Mouse (Mus musculus) CH12.LX (cell line): ENCODE data around the gene Ciao2a. TPM values are rescaled to one million over a fixed set of nuclear protein-coding genes. Genes with fewer than 3 reads are reported as not detected.

Experiments
- DNase-seq: peaks from one replicate; pipeline ENCODE4 v3.0.0-alpha.2; 2013; ENCODE audit errors: extremely low read depth
- H3K27ac ChIP-seq: 2 replicates; pipeline ENCODE4 v1.5.1; 2012; ENCODE audit warnings: low read depth, mild to moderate bottlenecking, control low read depth, moderate library complexity; ENCODE audit not compliant: insufficient read depth
- H3K27me3 ChIP-seq: replicated peaks from 2 replicates; pipeline ENCODE3; 2012; ENCODE audit warnings: inconsistent platforms
- H3K36me3 ChIP-seq, 2 experiments: replicated peaks in 1 of 2; 2 replicates each; pipeline versions ENCODE3 to v1.6.1; 2012; ENCODE audit warnings: inconsistent platforms in 1 of 2, low read length in 1 of 2, mild to moderate bottlenecking in 1 of 2, mixed read lengths in 1 of 2, moderate library complexity in 1 of 2; ENCODE audit not compliant: control insufficient read depth in 1 of 2, insufficient read depth in 1 of 2
- H3K4me1 ChIP-seq, 2 experiments: 2 replicates each; pipeline ENCODE4 v1.6.1; 2012; ENCODE audit warnings: inconsistent platforms in 1 of 2, moderate library complexity in 1 of 2; ENCODE audit not compliant: insufficient read depth in 2 of 2, control insufficient read depth in 1 of 2
- H3K4me2 ChIP-seq: 2 replicates; pipeline ENCODE4 v1.6.1; 2012; ENCODE audit warnings: low read depth, mild to moderate bottlenecking, control low read depth; ENCODE audit not compliant: poor library complexity, insufficient read depth, severe bottlenecking
- H3K4me3 ChIP-seq, 3 experiments: fragments of 150-350 bp in 1 of 3; sonication (generic) in 1 of 3; replicated peaks in 1 of 3; 2 replicates each; pipeline versions ENCODE3 to v1.5.1; 2011 to 2012; ENCODE audit warnings: low read depth in 2 of 3, low read length in 2 of 3, mild to moderate bottlenecking in 2 of 3, moderate library complexity in 2 of 3, control low read depth in 1 of 3, improper control_type of control experiment in 1 of 3, inconsistent platforms in 1 of 3, mixed read lengths in 1 of 3; ENCODE audit not compliant: poor library complexity in 1 of 3
- H3K79me2 ChIP-seq: replicated peaks from 2 replicates; pipeline ENCODE4 v1.6.1; 2012; ENCODE audit warnings: mild to moderate bottlenecking, moderate library complexity; ENCODE audit not compliant: control insufficient read depth, poor library complexity, insufficient read depth, severe bottlenecking; ENCODE audit errors: extremely low read depth
- H3K9ac ChIP-seq: 2 replicates; pipeline ENCODE4 v1.6.1; 2012; ENCODE audit warnings: low read depth, mild to moderate bottlenecking, control low read depth, moderate library complexity; ENCODE audit not compliant: insufficient read depth
- H3K9me3 ChIP-seq: replicated peaks from 2 replicates; pipeline ENCODE3; 2012; ENCODE audit warnings: low read length, inconsistent platforms, mixed read lengths
- CHD2 ChIP-seq: IDR thresholded peaks from 2 replicates; pipeline ENCODE4 v1.6.1; 2011; ENCODE audit warnings: low read length, improper control_type of control experiment
- E2F4 ChIP-seq: IDR thresholded peaks from 2 replicates; pipeline ENCODE4 v1.6.1; 2011; ENCODE audit warnings: low read depth, low read length, improper control_type of control experiment; ENCODE audit not compliant: insufficient replicate concordance
- ETS1 ChIP-seq: conservative IDR thresholded peaks from 2 replicates; pipeline ENCODE4 v1.6.1; 2012; ENCODE audit warnings: low read depth, mild to moderate bottlenecking, inconsistent platforms, low read length, improper control_type of control experiment, moderate library complexity
- HCFC1 ChIP-seq: IDR thresholded peaks from 2 replicates; pipeline ENCODE4 v1.6.1; 2012; ENCODE audit warnings: low read depth, mild to moderate bottlenecking, inconsistent platforms, low read length, improper control_type of control experiment
- MAFK ChIP-seq: IDR thresholded peaks from 2 replicates; pipeline ENCODE4 v1.6.1; 2011; ENCODE audit warnings: low read length, improper control_type of control experiment; ENCODE audit not compliant: insufficient replicate concordance
- NELFE ChIP-seq: IDR thresholded peaks from 2 replicates; pipeline ENCODE4 v1.6.1; 2011; ENCODE audit warnings: low read depth, low read length, improper control_type of control experiment
- NRF1 ChIP-seq: IDR thresholded peaks from 2 replicates; pipeline ENCODE4 v1.6.1; 2014; ENCODE audit warnings: low read depth, mild to moderate bottlenecking, inconsistent platforms, low read length, improper control_type of control experiment, moderate library complexity
- POLR2AphosphoS2 ChIP-seq: IDR thresholded peaks from 2 replicates; pipeline ENCODE4 v1.6.1; 2011; ENCODE audit warnings: low read depth, low read length, improper control_type of control experiment
- USF2 ChIP-seq: conservative IDR thresholded peaks from 2 replicates; pipeline ENCODE4 v1.6.1; 2011; ENCODE audit warnings: low read depth, low read length, improper control_type of control experiment
- ZNF384 ChIP-seq: IDR thresholded peaks from 2 replicates; pipeline ENCODE4 v1.6.1; 2012; ENCODE audit warnings: low read depth, low read length, improper control_type of control experiment, inconsistent platforms
- dilution Hi-C: fragments of 300-500 bp; cut with MboI; formaldehyde crosslinking; loops from 2 replicates; pipeline ENCODE4 v1.14.3; 2020; ENCODE audit warnings: low sequenced_read_pairs; ENCODE audit not compliant: extremely low pct_unique_long_range_greater_than_20kb, extremely low pct_ligation_motif_present
- in situ Hi-C: fragments of 300-500 bp; cut with MboI; formaldehyde crosslinking; loops from 3 replicates; pipeline ENCODE4 v1.14.3; 2019; ENCODE audit warnings: low sequenced_read_pairs, low pct_ligation_motif_present, low pct_unique_long_range_greater_than_20kb, mixed read lengths
- polyA plus RNA-seq: library from polyadenylated mRNA; unstranded; fragments of >175 nt; gene quantifications from 2 replicates; pipeline ENCODE4 v1.2.1, GENCODE M21; 2012; ENCODE audit warnings: low read depth; ENCODE audit not compliant: insufficient read length
- total RNA-seq, 2 experiments: library from RNA; depleted of rRNA; stranded (reverse); fragments of 300-350 nt in 1 of 2; fragments of >200 nt in 1 of 2; gene quantifications; 2 replicates each; pipeline ENCODE4 v1.2.3; 2012 to 2014

Gene Ciao2a
- total and polyA plus RNA-seq, 3 experiments, result 144 to 359 (median 197) TPM

DNA sequence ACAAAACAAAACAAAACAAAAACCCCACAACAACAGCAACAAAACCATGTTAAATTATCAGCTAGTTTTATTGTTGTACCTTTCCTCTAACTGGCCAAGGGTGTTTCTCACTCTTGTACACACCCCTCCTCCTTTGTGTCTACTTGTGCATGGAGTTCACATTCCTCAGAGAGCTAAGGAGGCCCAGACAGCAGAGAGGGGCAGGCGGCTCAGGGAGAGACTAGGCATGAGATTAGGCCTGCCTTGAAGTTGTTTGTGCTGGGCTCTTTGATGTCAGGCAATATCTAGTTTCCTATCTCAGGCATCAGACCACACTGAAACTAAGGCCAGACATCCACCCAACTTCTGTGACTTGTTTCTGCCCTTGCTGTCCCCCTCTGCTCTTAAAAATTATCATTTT is 41.8 kb downstream of the Ciao2a start:
- Histone ChIP-seq H3K9ac (no peak overlapping the region), H3K27ac (no peak overlapping the region), H3K9me3 (no peaks in the 10 kb centered on the region), H3K4me3 (no peak overlapping the region), H3K36me3 (peaks cover 11 to 79% of the 10 kb centered on the region in 2 experiments), H3K4me2 (no peak overlapping the region), H3K79me2 (no peaks in the 10 kb centered on the region), H3K4me1 (peaks cover 0 to 39% of the 10 kb centered on the region in 2 experiments; a peak in 2 of 4 replicates), H3K27me3 (no peaks in the 10 kb centered on the region)
- no peak for TF ChIP-seq ETS1
- dilution Hi-C loops (no loop called here), in situ Hi-C loops (loop anchor here (25.0 kb wide), 1 partner anchor 244 kb away; no protein-coding TSS in a partner anchor)
- DNase-seq, result no peak

DNA sequence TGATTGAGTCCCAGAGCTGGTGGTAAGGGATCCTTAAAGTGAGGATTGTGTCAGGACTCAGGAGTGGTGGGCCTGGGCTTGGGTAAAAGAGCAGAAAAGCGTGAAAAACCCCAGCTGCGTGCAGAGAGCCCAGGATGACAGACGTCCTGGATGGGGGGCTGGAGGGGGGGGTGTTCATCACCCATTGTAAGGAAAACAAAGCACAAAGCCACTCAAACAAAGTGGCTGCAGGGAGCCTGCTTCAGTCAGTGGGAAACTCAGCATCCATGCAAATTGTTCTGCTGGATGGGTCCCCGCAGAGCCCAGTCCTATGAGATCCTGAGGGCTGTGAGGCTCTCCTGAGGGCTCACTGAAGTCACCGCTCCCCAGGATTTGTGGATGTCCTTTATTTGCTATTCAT is 44.1 kb downstream of the Ciao2a start:
- Histone ChIP-seq H3K4me2 (no peak overlapping the region), H3K4me1 (peaks cover 0 to 45% of the 10 kb centered on the region in 2 experiments; a peak in 2 of 4 replicates)
- TF ChIP-seq NRF1, result no peak
- TF ChIP-seq E2F4, result no peak
- no peak for TF ChIP-seq POLR2AphosphoS2
- TF ChIP-seq MAFK, result no peak
- no peak for TF ChIP-seq HCFC1
- TF ChIP-seq USF2, result no peak
- TF ChIP-seq, all 38 proteins: peak for 0
- no peak for DNase-seq
- Histone ChIP-seq H3K36me3 (peaks cover 19 to 89% of the 10 kb centered on the region in 2 experiments), H3K4me3 (no peak overlapping the region), H3K9ac (no peak overlapping the region), H3K79me2 (no peaks in the 10 kb centered on the region), H3K27ac (no peak overlapping the region), H3K27me3 (no peaks in the 10 kb centered on the region), H3K9me3 (no peaks in the 10 kb centered on the region)
- dilution Hi-C loops (no loop called here), in situ Hi-C loops (loop anchor here (25.0 kb wide), 1 partner anchor 242 kb away; no protein-coding TSS in a partner anchor)

DNA sequence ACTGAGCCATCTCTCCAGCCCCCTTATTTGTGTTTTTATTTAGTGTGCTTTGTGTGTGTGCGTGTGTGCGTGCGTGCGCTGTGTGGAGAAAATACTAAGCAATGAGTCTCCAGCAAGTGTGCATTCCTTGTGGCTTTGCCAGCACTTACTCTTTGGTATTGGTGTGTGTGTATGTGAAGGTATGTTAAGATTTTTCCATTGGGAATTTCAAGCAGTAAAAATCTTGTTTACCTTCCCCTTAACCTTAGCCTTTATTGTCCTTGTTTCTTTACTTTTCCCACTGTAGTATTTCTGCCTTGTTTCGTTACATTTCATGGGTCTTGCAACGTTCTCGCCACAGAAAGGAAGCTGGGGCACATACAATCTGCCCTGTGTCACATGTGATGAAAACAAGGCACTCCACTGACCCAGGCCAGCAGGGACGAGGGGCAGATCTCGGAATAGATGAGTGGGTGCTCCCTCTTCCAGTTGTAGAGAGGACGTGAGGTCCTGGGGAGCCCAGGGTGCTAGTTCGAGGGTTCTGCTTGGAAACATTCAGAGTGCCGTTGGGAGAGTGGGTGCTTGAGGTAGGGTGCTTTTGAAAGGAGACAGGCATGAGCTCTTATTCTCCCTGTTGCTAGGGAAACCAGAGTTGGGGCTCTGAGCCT is 45.0 kb downstream of the Ciao2a start:
- TF ChIP-seq USF2 (no peak), CHD2 (no peak), ZNF384 (no peak), NELFE (no peak)
- TF ChIP-seq, all 38 proteins: peak for 0
- H3K27ac ChIP-seq, result no peak overlapping the region
- no peaks in the 10 kb centered on the region; the same call in 1 of the 2 replicates for H3K79me2 ChIP-seq
- H3K4me2 ChIP-seq, result no peak overlapping the region
- DNase-seq, result no peak
- H3K9ac ChIP-seq, result no peak overlapping the region
- dilution Hi-C loops, result no loop called here
- peaks cover 14 to 88% of the 10 kb centered on the region in 2 experiments for H3K36me3 ChIP-seq
- in situ Hi-C loops, result loop anchor here (25.0 kb wide), 1 partner anchor 241 kb away; no protein-coding TSS in a partner anchor
- H3K9me3 ChIP-seq, result no peaks in the 10 kb centered on the region
- no peaks in the 10 kb centered on the region for H3K27me3 ChIP-seq
- peaks cover 0 to 39% of the 10 kb centered on the region in 2 experiments; a peak in 2 of 4 replicates for H3K4me1 ChIP-seq
- H3K4me3 ChIP-seq, result no peak overlapping the region
